Mouse (Mus musculus) induced T-regulatory cell, adult 2 months (primary cell): Measurements from ENCODE around the gene Dpp8.
"Not testable (repeated sequence)": the region's sequence is repeated elsewhere in the genome, so short reads cannot be mapped to it uniquely, and the experiment has no call there.

Source experiments
- DNase-seq: peaks from one replicate; pipeline ENCODE4 v3.0.0-alpha.2; 2012; ENCODE audit warnings: low read depth

Gene Dpp8

DNA sequence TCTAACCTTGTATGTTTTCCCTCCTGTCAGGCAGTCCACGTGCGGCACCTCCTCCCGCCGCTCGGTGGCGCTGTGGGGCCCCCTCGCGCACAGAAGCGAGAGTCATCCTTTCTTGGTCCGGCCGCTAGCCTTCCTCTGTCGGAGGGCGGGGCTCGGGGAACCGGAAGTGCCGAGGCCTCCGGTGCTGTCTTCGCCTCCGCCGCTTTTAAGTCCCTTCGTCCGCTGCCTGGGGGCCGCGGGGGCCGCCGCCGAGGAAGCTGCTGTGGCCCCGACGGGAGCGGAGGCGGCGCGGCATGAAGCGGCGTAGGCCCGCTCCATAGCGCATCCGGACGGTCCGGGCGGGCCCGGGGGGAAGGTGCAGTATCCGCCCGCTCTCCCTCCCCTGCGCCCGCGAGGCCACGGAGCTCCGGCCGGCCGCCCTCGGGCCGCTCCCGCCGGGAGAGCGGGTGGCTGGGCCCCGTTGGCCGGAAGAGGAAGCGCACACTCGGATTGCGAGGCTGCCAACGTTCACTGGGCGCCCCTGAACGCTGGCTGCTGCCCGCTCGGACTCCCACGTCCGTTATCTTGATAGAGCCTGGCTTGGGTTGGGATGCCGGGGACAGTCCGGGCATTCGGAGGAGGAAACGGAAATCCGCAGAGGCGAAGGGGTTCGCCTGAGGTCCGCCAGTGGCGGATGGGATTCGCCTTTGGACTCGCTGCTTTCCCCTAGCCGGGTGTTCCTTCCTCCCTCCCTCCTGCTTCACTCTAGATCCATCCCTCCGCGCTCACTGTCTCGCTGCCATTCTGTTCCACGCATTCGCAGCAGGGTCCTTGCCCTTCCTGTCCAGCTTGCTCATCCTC is at the start of gene Dpp8:
Gene Dpp8, plus strand, starts transcription at position 146 of the 840 bp plus-strand sequence.
- DNase-seq = peak; percentile 96

DNA sequence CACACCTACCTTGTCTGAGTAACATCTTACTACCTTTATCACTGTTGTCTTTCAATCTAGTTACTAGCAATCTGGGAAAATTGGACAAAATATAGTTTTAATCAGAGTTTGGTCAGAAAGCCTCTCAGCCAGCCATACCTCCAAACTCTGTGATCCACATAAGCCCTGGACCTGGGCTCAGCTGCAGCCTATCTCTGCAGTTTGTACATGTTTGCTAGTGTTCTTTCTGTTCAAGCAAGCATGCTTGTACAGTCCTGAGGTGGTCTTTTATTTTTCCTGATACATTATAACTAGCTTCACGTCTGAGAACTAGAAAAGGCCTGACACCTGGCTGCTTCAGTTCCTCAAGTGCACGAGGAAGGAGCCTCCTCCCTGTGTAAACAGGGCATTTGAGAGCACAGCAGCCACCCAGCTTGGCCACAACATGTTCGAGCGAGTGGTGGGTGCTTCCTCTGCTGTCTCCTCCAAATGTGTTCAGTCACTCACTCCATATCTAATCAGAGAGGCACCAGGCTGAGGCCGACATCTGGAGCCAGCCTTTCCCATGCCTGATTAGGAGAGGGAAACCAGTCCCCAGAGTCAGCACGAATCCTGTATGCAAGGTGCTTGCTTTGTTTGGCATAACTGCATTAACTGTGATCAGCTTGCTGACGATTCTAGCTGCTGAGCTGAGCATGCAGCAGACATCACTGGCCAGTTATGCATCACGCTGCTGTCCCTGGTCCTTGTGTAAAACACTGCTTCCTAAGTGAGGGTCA is 47.0 kb upstream of the Dpp8 start:
- no peak for DNase-seq

DNA sequence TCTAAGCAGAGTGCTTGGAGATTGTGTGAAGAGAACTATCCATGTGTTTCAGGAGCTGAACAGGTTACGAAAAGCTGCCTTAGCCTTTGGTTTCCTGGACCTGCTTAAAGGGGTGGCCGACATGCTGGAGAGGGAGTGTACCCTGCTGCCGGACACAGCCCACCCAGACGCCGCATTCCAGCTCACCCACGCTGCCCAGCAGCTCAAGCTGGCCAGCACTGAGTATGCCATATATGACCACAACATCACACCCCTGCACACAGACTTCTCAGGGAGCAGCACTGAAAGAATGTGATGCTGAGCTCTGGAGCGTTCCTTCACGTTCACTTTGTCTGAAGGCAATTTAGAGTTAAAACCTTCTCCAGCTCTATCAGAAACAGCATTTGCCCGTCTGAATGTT is 46.4 kb upstream of the Dpp8 start:
- DNase-seq = no peak

DNA sequence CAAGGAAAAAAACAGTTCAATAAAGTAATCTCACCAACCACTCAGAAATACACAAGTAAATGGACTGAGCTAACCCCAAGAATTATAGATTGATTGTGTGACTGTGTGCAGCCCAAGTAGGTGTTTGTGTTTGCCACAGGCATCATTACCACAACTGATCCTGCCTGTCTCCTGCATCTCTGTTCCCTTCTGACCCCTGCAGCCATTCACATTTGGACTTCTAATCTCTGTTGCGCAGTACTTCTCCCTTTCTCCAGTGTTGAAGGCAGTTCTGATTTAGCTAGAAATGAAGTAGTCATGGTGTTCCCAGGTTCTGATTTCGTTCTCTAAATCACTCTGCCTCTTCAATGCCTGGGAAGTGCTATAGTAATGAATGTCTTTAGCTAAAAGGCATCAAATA is 44.6 kb upstream of the Dpp8 start:
- no peak for DNase-seq

DNA sequence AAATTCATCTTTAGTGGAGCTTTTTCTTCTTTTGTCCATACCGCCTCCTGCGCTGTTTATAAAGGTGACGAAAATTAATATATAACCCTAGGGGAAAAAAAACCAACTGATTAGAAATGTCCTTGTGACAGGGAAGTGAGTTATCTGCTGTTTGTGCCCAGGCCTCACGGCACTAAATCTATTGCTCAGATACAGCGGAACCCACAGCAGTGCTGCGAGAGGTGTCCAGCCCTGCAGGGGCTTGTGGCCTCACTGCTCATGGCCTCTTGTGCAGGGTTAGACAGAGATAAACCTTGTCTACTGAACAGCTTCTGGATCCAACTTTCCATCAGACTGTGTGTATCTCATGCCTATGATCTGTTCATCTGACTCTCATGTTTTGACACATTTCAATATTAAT is 43.8 kb upstream of the Dpp8 start:
- no peak for DNase-seq

DNA sequence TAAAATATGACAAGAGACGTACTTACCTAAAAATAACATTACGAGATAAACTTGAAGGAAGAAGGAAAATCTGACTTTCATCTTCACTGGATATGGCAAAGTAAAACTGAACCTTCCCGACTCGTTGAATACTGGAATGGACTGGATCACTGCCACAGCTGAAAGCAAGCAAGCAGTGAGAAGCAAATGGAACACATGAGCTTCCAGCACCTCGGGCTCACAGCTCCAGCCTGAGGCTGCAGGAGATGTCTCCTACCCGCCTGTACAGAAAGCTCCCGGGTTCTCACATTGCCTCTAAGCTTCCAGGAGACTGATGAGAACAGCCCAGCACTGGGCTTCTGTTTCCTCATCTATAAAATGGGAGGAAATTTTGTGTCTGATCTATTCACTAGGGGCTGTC is 41.9 kb upstream of the Dpp8 start:
- DNase-seq = no peak

DNA sequence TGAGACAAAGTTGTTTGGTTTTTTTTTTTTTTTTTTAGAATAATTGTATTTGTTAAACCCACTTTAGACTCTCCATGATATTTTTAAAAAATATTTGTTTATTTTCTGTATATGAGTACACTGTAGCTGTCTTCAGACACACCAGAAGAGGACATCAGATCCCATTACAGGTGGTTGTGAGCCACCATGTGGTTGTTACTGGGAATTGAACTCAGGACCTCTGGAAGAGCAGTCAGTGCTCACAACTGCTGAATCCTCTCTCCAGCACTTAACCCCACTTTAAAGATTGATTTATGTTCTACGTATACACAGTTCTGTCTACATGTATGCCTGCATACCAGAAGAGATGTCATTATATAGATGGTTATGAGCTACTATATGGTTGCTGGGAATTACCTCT is 36.8 kb upstream of the Dpp8 start:
- not testable (repeated sequence) for DNase-seq

DNA sequence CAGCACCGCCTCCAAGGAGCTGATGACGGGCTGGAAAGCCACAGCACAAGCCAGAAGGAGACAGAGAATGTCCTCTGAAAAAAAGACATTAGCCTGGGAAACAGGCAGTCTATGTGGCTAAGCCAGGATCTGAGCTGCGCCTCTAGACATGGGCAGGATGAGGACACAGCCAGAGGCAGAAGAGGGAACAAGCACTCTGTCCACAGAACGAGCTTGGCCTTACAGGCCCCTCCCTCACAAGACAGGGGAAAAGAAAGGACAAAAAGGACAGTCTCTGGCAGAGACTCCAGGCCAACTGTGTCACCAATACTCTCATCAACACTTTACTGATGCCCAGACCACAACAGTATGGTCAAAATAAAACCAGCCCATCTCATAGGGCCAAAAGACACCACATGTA is 30.7 kb upstream of the Dpp8 start:
- no peak for DNase-seq

DNA sequence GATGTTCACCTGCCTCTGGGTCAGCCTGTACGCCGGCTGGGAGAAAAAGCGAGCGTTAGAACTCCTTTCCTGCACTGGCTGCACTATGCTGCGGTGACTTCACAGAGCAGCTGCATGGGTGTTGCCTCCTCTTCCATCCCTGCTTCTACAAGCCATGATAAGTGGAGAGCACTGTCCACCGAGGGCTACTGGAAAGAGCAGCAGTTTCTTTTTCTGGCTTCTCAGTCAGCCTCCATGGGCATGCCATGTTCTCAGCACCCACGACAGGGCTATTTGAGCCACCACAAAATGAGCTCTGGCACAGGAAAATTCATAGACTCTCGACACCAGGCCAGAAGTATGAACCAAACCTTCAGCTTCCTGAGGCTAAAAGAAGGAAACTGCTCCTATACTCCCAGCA is 26.5 kb upstream of the Dpp8 start:
- no peak for DNase-seq

DNA sequence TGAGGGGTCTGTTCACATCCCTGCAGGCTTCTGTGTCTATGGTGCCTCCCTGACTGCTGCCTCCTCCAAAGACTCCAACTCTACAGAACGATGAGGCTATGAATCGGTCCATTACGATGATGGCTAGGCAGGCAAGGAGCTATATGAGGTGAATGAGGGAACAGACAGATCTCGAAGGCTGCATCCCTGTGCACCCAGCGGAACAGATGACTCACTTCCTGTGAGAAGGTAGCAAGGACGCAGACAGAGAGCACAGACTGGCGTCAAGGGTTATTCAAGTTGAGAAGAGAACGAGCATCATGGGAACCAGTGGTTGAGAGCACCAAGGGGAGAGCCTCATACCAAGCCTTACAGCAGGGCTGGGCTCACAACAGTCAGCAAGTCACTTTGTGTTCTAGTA is 21.6 kb upstream of the Dpp8 start:
- peak; percentile 92 for DNase-seq

DNA sequence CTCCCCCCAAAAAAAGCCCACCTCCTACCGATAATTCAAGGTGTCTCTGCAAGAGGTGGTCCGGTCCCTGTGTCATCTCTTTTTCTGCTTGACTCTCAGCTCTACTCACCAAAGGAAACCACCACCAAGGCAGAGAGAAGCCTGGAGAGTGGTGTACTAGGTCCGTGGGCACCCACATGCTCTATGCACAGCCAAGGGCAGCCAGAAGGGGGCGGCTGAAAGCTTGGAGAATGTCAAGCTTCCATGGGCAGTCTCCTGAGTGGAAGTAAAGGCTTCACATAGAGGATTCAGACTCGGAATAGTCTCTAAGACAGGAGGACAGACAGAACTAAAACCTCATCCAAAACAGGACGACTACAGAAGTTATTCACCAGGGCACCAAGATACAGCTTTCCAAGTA is 20.9 kb upstream of the Dpp8 start:
- peak; percentile 73 for DNase-seq

DNA sequence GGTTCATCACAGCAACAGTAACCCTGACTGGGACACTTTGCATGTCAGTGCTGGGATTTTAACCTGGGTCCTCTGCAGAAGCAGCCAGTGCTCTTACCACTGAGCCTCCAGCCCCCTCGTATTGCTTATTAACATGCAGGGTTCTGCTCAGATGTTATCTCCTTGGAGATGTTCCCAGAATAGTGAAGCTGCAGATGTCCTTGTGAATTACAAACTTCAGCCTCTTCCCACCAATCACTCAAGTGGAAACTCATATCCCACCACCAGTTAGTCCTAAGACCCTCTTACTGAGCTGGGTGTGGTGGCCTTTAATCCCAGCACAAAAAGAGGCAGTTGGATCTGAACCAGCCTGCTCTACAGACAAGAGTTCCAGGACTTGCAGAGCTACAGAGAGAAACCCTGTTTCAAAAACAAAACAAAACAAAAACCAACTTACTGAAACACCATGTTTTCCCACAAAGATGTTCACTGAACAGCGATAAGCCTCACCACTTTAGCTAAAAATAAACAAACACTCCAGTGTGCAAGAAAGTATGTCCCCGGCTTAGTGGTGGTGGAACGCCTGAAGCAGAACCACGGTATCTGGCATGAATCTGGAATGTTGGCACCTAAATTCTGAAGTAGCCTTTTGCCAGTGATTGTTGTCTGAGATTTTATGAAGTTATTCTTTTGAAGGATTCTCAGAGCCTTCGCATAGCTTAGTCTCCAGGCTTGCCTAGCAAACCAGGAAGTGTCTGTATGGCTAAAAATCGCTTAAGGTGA is 16.6 kb upstream of the Dpp8 start:
- DNase-seq = no peak

DNA sequence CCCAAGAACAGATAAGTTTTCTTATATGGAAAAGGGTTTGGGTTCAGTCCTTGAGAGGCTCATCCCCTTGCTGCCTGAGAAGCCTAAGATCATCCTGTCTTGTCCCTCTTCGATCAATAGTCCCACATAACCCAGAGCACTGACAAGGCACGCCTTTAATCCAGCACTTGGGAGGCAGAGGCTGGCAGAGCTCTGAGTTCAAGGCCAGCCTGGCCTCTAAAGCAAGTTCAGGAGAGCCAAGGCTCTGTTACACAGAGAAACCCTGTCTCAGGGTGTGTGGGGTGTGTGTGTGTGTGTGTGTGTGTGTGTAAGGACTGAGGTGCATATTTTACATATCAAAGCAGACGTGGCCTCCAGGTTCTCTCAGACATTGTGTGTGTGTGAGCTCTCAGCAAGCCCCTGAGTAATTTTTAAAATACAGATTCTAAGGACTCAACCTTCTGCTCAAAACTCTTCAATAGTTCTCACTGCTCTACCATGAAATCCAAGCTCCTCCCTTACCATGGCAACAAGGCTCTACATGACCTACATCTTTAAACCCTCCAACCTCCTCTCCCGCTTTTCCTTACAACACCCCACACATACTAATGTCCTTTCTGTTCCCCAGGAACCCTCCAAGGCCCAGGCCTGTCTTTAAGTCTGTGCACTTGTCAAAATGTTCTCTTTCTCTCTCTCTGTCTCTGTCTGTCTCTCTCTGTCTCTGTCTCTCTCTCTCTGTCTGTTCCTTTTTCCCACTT is 15.8 kb upstream of the Dpp8 start:
- DNase-seq = no peak

DNA sequence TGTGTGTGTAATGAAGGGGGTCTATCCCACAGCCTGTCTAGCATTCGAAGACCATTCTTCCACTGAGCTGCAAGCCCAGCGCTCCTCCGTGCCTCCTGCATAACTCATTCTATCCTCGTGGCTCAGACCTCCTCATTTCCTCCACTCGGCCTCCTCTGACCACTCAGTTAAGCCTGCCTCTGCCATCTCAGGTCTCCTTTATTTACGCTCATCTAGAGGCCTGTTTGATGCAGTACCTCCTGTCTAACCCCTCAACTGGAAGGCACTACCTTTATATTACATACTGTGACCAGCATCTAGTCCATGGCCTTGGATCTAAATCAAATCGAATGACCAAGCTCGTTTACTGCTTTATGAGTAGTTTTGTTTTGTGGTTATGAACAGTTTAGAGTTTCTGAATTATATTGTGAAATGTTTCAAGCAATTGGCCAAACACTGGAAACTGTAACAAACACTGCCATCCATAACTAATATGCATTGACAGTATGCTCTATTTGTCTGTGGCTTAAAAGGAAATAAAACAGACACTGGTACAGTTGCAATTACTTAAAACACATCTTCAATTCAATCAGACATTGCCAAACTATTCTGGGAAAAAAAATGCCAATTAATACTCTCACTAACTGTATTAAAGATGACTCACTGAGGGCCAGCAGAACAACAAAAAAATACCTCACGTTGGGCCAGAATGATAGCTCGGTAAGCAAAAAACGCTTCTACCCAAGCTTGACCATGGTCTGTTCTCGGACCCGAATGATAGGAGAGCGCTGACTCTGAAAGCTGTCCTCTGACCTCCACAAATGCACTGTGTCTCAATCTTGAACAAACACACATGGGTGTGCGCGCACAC is 15.0 kb upstream of the Dpp8 start:
- DNase-seq = no peak

DNA sequence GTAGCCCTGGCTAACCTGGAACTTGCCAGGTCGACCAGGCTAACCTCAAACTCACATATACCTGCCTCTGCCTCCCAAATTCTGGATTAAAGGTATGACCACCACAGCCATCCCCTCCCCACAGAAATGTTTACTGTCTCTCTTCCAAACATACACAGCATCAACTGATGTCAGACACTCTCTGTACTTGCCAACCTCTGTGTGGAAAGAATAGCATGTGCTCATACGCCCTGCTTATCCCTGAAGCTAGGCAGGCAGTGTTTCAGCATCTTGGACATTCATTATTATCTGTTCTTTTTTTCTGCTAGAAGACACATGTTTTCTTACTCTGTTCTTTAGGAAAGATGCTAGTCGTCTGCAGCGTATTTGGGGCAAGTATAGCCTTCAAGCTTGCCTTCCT is 14.3 kb upstream of the Dpp8 start:
- DNase-seq = no peak

DNA sequence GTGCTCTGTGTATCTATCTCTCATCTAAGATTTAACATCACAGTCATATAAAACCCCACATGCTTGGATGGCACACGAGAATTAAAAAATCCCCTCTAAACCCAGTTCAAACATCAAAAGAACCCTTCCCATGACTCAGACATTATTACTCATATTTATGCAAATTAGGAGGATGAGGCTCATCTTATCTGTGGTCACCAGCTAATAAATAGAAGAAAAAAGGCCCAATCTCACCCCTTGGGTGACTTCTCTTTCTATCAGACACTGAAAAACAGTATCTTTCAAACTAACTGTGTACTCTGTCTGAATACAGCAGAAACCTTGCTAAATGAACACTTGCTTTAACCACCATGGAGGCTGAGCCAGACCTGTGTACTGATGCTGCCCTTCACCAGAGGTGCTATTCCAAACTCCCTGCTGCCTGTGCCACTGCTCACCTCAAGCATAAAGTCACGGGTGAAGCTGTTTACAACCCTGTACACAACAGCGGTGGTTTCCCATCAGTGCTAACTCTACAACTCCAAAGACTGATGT is 13.6 kb upstream of the Dpp8 start:
- DNase-seq = peak; percentile 58

DNA sequence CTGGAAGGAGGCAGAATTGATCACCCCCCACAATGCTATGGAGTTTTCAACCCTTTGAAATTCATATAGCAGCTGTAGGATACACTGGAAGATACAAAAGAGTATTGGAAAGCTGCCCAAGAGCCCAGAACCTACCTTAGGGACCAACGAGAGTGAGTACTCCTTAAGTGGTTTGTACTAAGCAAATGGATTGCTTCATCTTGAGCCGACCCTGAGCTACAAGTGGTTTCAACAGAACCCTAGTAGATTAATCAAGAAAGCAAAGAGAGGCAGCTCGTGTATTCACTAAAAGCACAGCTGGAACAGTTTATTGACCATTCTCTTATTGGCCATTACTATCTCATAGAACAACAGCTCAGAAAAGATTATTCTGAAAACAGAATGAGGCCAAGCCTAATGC is 13.1 kb upstream of the Dpp8 start:
- DNase-seq = peak; percentile 39

DNA sequence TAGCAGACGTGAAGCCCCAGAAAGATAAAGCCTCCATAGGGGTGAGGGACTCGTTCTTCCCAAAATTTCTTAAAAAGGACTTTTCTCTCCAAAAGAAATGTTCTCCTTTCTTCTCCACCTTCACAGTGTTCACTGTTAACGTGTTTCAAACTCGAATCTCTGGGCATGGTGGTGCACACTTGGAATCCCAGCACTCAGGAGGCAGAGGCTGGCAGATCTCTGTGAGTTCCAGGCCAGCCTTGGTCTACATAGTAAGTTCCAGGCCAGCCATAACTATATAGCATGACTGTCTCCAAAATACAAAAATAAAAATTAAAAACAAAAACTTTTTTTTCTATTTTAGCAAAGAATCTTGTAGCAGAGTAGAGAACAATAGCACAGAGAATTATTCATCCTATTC is 12.1 kb upstream of the Dpp8 start:
- no peak for DNase-seq

DNA sequence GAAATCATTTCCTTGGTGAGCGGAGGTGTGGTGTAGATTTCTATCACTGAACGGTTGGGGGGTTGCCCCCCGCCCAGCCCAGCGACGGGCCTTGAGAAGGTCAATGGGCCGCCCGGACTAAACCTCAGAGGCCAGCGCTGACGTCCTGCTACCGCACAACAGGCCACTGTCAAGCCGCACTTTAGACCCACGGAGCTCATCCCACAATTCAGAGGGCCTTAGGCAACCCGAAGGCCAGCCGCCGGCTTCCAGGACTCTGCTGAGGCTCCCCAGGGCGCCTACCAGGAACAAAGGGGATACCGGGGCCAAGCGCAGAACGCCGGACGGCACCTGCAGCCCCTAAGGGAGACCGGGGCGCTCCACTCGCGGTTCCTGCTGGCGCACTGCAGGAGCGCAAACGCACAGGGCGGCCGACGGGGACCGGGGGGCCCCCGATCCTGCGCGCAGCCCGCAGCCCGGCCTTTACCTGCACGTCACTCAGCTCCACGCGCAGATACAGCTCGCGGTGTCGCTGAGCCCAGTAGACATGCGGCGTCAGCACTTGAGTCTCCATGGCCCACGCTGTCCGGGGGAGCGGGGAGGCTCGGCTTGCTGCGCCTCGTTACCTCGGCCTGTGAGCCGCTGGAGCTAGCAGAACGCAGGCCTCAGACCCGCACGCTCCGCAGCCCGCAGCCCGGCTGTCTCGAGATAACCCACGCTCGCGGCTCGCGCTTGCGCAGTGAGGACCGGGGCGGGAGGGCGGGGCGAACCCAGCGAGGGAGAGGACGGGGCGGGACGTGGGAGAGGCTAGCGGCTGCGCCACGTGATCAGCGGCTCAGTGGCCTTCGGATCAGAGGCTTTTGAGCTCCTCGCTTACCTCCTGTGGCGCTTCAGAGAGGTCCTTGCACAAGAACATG is 11.0 kb upstream of the Dpp8 start, which contains the start of gene Hacd3:
Gene Hacd3, minus strand, starts transcription at position 703 of the 896 bp plus-strand sequence.
- DNase-seq = peak; percentile 93
